In genomic region chr17:10397336-10397735, GRCm38 (mm10) we compare ENCODE assay signal across 14 mouse cellular contexts.
DNase-seq lines count a peak whose midpoint lies in the region; ATAC-seq and TF ChIP-seq lines count a peak whose summit lies in the region.
"Had no signal": no experiment of that assay in that cellular context is flagged by ENCODE, and none has a peak within 500 bp of the region (broad histone marks: within the 10 kb centered on the region; RNA-seq: fewer than 3 reads in every experiment).

No protein-coding gene starts in this region.

- no peak overlapping the region for H3K4me3 ChIP-seq in cerebellum, adult 2 months (replicated peaks; ENCODE audit: insufficient read depth, low read depth, low read length)
- no peak overlapping the region for H3K4me3 ChIP-seq in heart, embryonic 16.5 days (ENCODE audit: low read length)
- H3K4me3 ChIP-seq in midbrain, embryonic 13.5 days (replicated peaks): no peak overlapping the region
- H3K4me3 ChIP-seq: erythroblast, embryonic 14.5 days had no signal

- H3K36me3 ChIP-seq in heart, embryonic 16.5 days (ENCODE audit: control insufficient read depth, insufficient read depth): no peaks in the 10 kb centered on the region
- H3K36me3 ChIP-seq in midbrain, embryonic 13.5 days: no peaks in the 10 kb centered on the region
- H3K36me3 ChIP-seq: G1E had no signal

- 0 out of 2 replicates have a peak, but pooled peaks cover 4% of the 10 kb centered on the region for H3K4me1 ChIP-seq in cerebellum, adult 2 months (ENCODE audit: control insufficient read depth, insufficient read depth, low read length)
- H3K4me1 ChIP-seq in heart, embryonic 16.5 days (ENCODE audit: control insufficient read depth, insufficient read depth, low read length): peaks cover 47% of the 10 kb centered on the region
- H3K4me1 ChIP-seq in midbrain, embryonic 13.5 days (replicated peaks): peaks cover 32% of the 10 kb centered on the region

- ATAC-seq in heart, embryonic 16.5 days (replicated peaks; ENCODE audit: extremely low read depth, insufficient read depth, low FRiP score): no peak
- no peak for ATAC-seq in midbrain, embryonic 13.5 days

- no peak for TF ChIP-seq POLR2A in cerebellum, adult 2 months (IDR thresholded peaks at IDR 0.05; ENCODE audit: borderline replicate concordance, insufficient read depth, low read length)

- 51% methylated on average over 11 of the region's 11 CpGs for WGBS in cerebellum, adult 2 months
- 38% methylated on average over 11 of the region's 11 CpGs for WGBS in heart, embryonic 16.5 days
- 72% methylated on average over 11 of the region's 11 CpGs for WGBS in midbrain, embryonic 13.5 days

- H3K27ac ChIP-seq in cerebellum, adult 2 months (ENCODE audit: insufficient read depth, low read length): peak overlapping the region; percentile 31; the same call in 1 of the 2 replicates
- H3K27ac ChIP-seq in heart, embryonic 16.5 days (ENCODE audit: low read length): peak overlapping the region; percentile 56
- H3K27ac ChIP-seq in midbrain, embryonic 13.5 days: no peak overlapping the region

- no peaks in the 10 kb centered on the region for H3K9me3 ChIP-seq in heart, embryonic 16.5 days (replicated peaks; ENCODE audit: control insufficient read depth, low read length)
- no peaks in the 10 kb centered on the region for H3K9me3 ChIP-seq in midbrain, embryonic 13.5 days
- H3K9me3 ChIP-seq: G1E had no signal

- no peak for DNase-seq in cerebellum, adult 2 months
- DNase-seq in cerebellum, postnatal 36 days: no peak
- no peak for DNase-seq in heart, adult 18-20 months
- DNase-seq in forelimb bud, embryonic 11.5 days (ENCODE audit: low read depth, low spot score): peak; percentile 12
- no peak for DNase-seq in testis, postnatal 10 days (ENCODE audit: low spot score)
- DNase-seq in gastrocnemius, postnatal 4 days (ENCODE audit: low spot score in 2 of 2): no peak
- DNase-seq: cerebellum, postnatal 25 days; kidney, postnatal 36 days; lung, embryonic 14.5 days; right cerebral cortex, postnatal 4 days had no signal

- H3K27me3 ChIP-seq in cerebellum, adult 2 months (ENCODE audit: control insufficient read depth, insufficient read depth, low read length): no peaks in the 10 kb centered on the region
- no peaks in the 10 kb centered on the region for H3K27me3 ChIP-seq in heart, embryonic 16.5 days (ENCODE audit: control insufficient read depth, insufficient read depth, low read length)
- H3K27me3 ChIP-seq in midbrain, embryonic 13.5 days: no peaks in the 10 kb centered on the region

- H3K4me2 ChIP-seq in heart, embryonic 16.5 days (ENCODE audit: low read depth, low read length): no peak overlapping the region
- no peak overlapping the region for H3K4me2 ChIP-seq in midbrain, embryonic 13.5 days (replicated peaks)
- H3K4me2 ChIP-seq: lung, embryonic 14.5 days had no signal

- TF ChIP-seq CTCF in cerebellum, adult 2 months (IDR thresholded peaks at IDR 0.05; ENCODE audit: borderline replicate concordance, insufficient read depth, low read depth, low read length): no peak

- no peak overlapping the region; the same call in 1 of the 2 replicates for H3K9ac ChIP-seq in heart, embryonic 16.5 days (ENCODE audit: low read length)
- 0 out of 2 replicates have a peak overlapping the region, but pooled peaks have one; percentile 4 for H3K9ac ChIP-seq in midbrain, embryonic 13.5 days (replicated peaks)
- H3K9ac ChIP-seq: lung, embryonic 14.5 days had no signal
